Mouse (Mus musculus) T-helper 2 cell (primary cell): ENCODE measurements around the gene Pgf.
"Not testable (repeated sequence)": the region's sequence is repeated elsewhere in the genome, so short reads cannot be mapped to it uniquely, and the experiment has no call there.

Experiments used
- in situ Hi-C: fragments of 300-600 bp; cut with MboI, MseI; formaldehyde crosslinking; loops from one replicate; pipeline ENCODE4 v1.15.1; 2025; ENCODE audit warnings: high pct_unique_total_duplicates

Pgf gene

DNA sequence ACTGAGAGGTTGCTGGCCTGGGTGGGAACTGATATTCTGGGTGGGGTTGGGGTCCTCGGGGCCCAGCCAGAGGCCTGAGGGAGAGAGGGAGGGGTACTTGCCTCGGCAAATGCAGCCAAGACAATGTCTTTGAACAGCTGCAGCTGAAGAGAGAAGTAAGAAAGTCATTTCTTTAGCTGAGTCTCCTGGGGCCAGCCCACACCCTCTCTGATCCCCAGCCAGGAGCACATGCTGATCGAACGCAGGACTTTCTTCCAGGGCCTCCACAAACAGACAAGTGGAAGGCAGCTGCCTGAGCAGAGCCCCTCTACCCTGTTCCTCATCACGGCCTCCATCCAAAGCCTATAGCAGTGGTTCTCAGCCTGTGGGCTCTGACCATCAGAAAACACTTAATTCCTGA, 12.6 kb downstream of the Pgf start:
- in situ Hi-C loops: loop anchor here (25.0 kb wide), 1 partner anchor 122 kb away; the partner anchor contains the start of genes Acyp1 and Zc2hc1c

- in situ Hi-C loops: loop anchor here (25.0 kb wide), 1 partner anchor 128 kb away; the partner anchor contains the start of genes Acyp1 and Zc2hc1c
Measured at GRCm38 (mm10) chr12:85159592-85159991, 18.0 kb downstream of the Pgf start.

- in situ Hi-C loops: loop anchor here (25.0 kb wide), 1 partner anchor 128 kb away; the partner anchor contains the start of genes Acyp1 and Zc2hc1c
Measured at GRCm38 (mm10) chr12:85158801-85159200, 18.8 kb downstream of the Pgf start.

DNA sequence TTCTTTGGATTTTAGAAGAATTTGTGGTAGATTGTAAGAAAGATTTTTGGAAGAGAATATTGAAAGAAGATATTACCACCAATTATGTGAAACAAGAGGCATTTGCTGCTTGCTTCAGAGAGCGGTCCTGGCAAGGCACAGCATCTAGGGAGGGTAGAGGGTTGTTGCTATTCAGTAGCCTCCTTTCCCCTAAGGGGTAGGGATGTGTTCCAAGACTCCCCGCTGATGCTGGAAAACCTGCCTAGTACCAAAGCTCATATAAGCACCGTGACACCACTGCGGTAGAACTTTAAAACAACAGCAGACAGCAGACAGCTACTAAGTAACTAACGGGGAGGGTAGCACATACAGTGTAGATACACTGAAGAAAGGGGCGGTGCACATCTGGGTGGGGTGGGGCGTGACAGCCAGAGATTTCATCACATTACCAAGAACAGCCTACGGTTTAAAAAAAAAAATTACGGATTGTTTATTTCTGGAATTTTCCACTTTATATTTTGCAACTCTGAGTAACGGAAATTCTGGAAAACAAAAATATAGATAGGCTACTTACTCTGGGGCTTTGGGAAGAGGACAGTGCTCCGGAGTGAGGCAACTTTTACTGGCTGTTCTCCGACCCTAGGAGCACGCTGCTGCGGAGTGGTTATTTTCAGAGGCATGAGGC, 19.7 kb downstream of the Pgf start:
- in situ Hi-C loops: loop anchor here (25.0 kb wide), 1 partner anchor 129 kb away; the partner anchor contains the start of genes Acyp1 and Zc2hc1c

- in situ Hi-C loops: loop anchor here (25.0 kb wide), 1 partner anchor 131 kb away; the partner anchor contains the start of genes Acyp1 and Zc2hc1c
Measured at GRCm38 (mm10) chr12:85156324-85156723, 21.3 kb downstream of the Pgf start.

DNA sequence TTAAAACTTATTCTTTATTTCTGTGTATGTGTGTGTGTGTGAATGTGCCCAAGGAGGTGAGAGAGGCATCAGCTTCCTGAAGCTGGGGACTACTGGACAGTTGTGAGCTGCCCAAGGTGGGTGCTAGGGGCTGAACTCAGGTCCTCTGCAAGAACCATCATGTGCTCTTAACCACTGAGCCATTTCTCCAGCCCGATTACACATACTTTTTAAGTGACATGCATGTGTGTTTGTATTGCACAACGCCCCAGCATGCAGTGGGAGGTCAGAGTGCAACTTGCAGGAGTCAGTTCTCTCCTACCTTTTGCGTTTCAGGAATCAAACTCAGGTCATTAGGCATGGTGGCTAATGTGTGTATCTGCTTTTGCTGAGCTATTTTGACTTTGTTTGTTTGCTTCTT, 24.6 kb downstream of the Pgf start:
- in situ Hi-C loops: loop anchor here (25.0 kb wide), 1 partner anchor 134 kb away; the partner anchor contains the start of genes Acyp1 and Zc2hc1c

GRCm38 (mm10) chr12:85151002-85151774, 26.4 kb downstream of the Pgf start, which contains the start of gene Rps6kl1:
Rps6kl1 (minus strand) TSS chr12:85151264.
- in situ Hi-C loops: loop anchor here (25.0 kb wide), 1 partner anchor 136 kb away; the partner anchor contains the start of genes Acyp1 and Zc2hc1c

GRCm38 (mm10) chr12:85150321-85151001, 27.1 kb downstream of the Pgf start:
- in situ Hi-C loops: loop anchor here (25.0 kb wide), 1 partner anchor 137 kb away; the partner anchor contains the start of genes Acyp1 and Zc2hc1c

DNA sequence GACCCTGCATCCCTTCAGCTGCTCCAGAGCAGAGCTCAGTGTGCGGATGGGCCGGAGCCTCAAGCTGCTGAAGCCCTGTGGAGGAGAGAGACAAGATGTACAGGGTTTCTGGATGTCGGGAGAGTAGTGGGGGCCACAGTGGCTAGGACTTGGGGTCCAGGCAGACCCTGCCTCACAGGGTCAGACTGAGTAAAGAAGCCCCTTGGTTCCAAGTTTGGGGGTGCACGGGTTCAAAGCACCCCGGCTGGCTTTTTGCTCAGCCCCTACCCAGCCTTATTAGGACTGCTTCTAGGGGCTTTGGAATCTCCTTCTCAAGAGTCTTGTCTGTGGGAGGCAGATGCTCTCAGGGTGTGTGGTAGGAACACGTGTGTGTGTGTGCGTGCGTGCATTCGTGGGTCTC, 30.7 kb downstream of the Pgf start:
- in situ Hi-C loops: no loop called here

DNA sequence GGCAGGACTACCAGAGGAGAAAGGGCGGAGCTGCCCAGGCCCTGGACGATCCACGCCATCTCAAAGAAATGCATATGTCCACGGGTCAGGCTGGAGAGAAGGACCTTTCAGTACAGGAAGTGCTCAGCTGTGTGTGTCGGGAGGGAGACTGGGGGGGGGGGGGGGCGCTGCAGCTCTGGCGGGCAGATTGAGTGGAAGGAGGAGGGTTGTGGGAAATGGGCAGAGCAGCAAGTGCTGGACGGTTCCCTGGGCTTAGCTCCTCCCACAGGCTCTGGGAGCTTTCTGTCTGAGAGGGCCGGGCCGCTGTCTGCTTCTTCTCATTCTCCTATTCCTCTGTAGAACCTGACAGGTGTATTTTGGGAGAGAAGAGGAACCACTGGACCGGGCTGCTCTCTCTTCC, 31.2 kb downstream of the Pgf start:
- in situ Hi-C loops: no loop called here

DNA sequence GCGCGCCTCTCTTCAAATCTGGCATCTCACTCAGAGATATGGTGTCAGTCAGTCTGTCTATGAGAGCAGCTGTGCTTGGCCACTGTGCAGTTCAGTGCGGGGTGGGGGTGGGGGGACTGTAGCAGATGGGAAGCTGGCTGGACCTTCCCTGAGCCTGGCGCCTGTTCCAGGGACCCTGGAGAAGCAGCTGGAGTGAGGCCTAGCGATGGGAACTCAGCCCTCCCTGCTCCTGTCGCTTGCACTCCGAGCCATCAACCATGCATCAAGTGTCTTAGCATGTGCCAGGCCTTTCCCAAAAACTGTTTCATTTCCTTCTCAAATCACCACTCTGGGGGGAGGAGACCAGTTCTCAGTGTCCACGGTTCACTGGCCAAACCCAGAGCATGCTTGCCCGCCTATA, 32.0 kb downstream of the Pgf start:
- in situ Hi-C loops: no loop called here

DNA sequence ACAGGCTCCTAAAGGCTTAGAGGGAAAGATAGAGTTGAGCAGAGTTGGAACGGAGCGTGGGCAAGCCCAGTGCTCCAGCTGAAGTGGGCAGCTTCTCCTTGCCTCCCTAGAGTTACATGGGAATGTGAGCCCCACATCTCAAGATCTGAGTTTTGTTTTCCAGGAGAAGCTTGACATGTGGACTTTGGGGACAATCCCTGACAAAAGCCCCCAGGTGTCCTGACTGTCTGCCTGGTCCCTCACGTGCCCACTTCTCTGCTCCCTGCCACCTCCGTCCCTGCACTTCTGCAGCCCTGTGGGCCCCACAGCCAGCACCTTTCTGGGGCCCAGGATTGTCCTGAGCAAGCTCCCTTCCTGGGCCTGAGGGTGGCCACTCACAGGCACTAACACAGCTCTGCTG, 32.8 kb downstream of the Pgf start:
- in situ Hi-C loops: no loop called here

- in situ Hi-C loops: not testable (repeated sequence)
Measured at GRCm38 (mm10) chr12:85144276-85144675, 33.3 kb downstream of the Pgf start.

GRCm38 (mm10) chr12:85142803-85143202, 34.8 kb downstream of the Pgf start:
- in situ Hi-C loops: no loop called here

DNA sequence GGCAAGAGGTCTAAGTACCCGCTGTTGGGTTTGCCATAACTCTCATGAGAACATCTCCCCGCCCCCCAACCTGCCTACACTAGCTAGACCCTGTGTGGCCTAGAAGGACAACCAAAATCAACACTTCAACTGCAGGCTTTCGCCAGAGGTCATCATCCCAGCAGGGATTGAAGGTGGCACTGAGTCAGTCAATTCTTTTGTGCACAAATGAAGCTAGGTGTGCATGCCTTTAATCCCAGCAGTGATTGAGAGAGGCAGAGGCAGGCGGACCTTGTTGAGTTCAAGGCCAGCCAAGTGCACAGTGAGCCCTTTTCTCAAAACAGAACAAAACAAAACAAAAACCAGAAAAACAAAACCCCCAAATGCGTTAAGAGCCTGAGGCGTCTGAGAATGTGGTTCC, 36.5 kb downstream of the Pgf start:
- in situ Hi-C loops: no loop called here

- in situ Hi-C loops: no loop called here
Measured at GRCm38 (mm10) chr12:85140036-85140701, 37.4 kb downstream of the Pgf start.

DNA sequence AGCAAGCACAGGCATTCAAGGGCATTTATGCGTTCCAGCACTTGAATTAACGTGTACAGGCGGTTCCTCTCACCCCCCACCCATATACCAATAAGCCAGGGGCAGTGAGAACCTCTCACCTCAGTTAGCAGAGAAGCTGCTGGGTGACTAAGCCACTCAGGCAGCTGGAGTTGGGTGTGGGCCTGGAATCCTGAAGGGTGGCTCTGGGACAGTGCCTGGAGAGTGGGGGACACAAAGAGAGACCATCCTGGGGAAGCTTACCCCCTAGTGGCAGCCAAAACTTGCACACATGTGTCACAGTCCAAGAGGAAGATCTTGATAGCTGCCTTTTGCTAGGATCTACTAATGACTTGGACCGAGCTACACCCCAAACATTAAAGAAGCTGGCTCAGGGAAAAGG, 41.0 kb downstream of the Pgf start:
- in situ Hi-C loops: no loop called here

DNA sequence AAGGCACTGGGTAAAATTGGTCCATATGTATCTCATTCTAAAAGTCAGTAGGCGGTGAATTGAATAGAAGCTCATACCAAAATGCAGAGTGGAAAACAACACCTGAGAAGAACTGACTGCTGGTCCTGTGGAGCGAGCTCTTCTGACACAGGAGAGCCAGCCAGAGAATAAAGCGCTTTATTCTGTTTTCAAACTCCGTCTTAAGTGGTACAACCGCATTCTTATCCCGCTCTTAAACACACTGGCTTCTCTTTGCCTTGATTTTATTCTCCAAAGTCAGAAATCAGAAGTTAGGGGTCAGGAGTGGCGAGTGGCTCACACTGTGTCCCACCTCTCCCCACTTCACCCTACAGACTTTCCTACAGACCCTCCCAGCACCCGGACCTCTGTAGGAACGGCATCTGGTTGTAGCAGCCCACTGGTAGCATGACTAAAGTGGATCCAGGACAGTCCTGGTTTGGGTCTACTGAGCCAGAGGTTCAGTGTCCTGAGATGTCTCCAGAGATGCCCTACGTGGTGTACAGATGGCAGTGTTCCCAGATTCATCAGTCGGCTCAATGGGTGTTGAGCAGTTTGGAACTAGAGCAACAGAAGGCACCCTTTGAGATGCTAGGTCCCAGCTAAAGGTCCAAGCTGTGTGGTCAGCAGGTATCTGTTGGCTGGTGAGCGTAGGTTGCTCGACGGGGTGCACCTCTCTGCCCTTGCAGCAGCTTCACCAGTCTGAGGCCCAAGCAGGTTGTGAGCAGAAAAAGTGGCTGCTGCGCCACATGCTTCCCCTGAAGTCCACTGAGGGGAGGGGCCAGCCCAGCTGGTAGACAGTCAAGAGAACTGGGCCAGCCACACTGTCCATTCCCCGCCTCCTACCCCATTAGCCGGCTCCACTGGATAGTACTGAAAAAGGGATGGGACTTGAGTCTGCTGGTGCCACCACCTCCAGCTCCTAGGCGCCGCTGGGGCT, 41.8 kb downstream of the Pgf start:
- in situ Hi-C loops: no loop called here

GRCm38 (mm10) chr12:85134043-85134794, 43.4 kb downstream of the Pgf start:
- in situ Hi-C loops: no loop called here
